Mouse (Mus musculus) testis, postnatal 10 days (tissue): ENCODE data around the gene Slco2b1.
A peak's percentile ranks its signal among the peaks of the same experiment; 100 is the strongest.

Source experiments
- DNase-seq: peaks from one replicate; pipeline ENCODE4 v3.0.0; 2021; ENCODE audit warnings: low spot score

Gene Slco2b1

GRCm38 (mm10) chr7:99693387-99693786 lies 17.8 kb downstream of the Slco2b1 start:
- DNase-seq, result no peak

GRCm38 (mm10) chr7:99692396-99692795 lies 18.7 kb downstream of the Slco2b1 start:
- DNase-seq, result no peak

GRCm38 (mm10) chr7:99690819-99691218 lies 20.3 kb downstream of the Slco2b1 start:
- no peak for DNase-seq

GRCm38 (mm10) chr7:99684086-99684485 lies 27.1 kb downstream of the Slco2b1 start:
- no peak for DNase-seq

GRCm38 (mm10) chr7:99680771-99681170 lies 30.4 kb downstream of the Slco2b1 start:
- no peak for DNase-seq

GRCm38 (mm10) chr7:99674890-99675289 lies 36.2 kb downstream of the Slco2b1 start:
- no peak for DNase-seq

- DNase-seq, result no peak
These were observed 36.9 kb downstream of the Slco2b1 start for GRCm38 (mm10) chr7:99674209-99674608.

- no peak for DNase-seq
These were observed 38.0 kb downstream of the Slco2b1 start for GRCm38 (mm10) chr7:99673188-99673587.

GRCm38 (mm10) chr7:99671544-99672435 lies 39.4 kb downstream of the Slco2b1 start:
- no peak for DNase-seq

GRCm38 (mm10) chr7:99670915-99671314 lies 40.2 kb downstream of the Slco2b1 start:
- no peak for DNase-seq

- DNase-seq, result peak; percentile 54
These were observed 42.3 kb downstream of the Slco2b1 start for GRCm38 (mm10) chr7:99668802-99669201.

- no peak for DNase-seq
These were observed 44.0 kb downstream of the Slco2b1 start for GRCm38 (mm10) chr7:99667096-99667495.

- DNase-seq, result no peak
These were observed 45.2 kb downstream of the Slco2b1 start for GRCm38 (mm10) chr7:99665731-99666452.

GRCm38 (mm10) chr7:99664571-99665485 lies 46.3 kb downstream of the Slco2b1 start:
- peak; percentile 54 for DNase-seq

GRCm38 (mm10) chr7:99663507-99664220 lies 47.5 kb downstream of the Slco2b1 start:
- no peak for DNase-seq

GRCm38 (mm10) chr7:99662311-99662710 lies 48.8 kb downstream of the Slco2b1 start:
- DNase-seq, result no peak

GRCm38 (mm10) chr7:99661571-99662230 lies 49.4 kb downstream of the Slco2b1 start:
- DNase-seq, result peak; percentile 59

- DNase-seq, result peak; percentile 36
These were observed 50.1 kb downstream of the Slco2b1 start for GRCm38 (mm10) chr7:99661071-99661470.

- peak; percentile 93 for DNase-seq
These were observed 51.6 kb downstream of the Slco2b1 start for GRCm38 (mm10) chr7:99659379-99660029.

- no peak for DNase-seq
These were observed 56.9 kb downstream of the Slco2b1 start for GRCm38 (mm10) chr7:99654244-99654643.
